Comparison of ENCODE assay signal across 10 mouse cellular contexts in the genomic region with DNA sequence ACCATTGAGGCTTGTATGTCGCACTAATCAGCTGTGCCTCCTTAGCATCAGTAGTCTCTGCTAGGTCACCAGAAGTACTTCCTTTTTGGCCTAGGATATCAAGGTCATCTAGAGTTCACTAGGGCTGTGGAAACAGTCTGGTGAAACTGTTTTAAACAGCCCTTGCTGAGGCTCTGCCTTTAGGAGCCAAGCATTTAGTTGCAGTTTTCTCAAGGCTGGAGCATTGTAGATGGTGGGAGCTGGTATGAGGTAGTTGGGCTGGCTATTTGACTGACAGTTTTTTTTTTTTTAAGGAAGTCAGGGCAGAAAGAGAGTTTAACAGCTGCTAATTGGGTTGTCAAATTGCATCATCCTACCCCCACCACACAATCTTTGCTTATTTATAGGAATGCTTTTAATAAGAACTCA. TPM values are rescaled to one million over a fixed set of nuclear protein-coding genes. Genes with fewer than 3 reads are reported as not detected.
DNase-seq lines count a peak whose midpoint lies in the region; ATAC-seq and TF ChIP-seq lines count a peak whose summit lies in the region.
"Had no signal": no experiment of that assay in that cellular context is flagged by ENCODE, and none has a peak within 500 bp of the region (broad histone marks: within the 10 kb centered on the region; RNA-seq: fewer than 3 reads in every experiment).

No protein-coding gene starts in this region.

- no peak overlapping the region for H3K4me2 ChIP-seq in heart, embryonic 11.5 days
- H3K4me2 ChIP-seq: embryonic facial prominence, embryonic 13.5 days had no signal

- H3K4me1 ChIP-seq in heart, adult 2 months (ENCODE audit: control insufficient read depth, insufficient read depth, low read length), result peaks cover 30% of the 10 kb centered on the region
- H3K4me1 ChIP-seq in heart, embryonic 11.5 days (ENCODE audit: control insufficient read depth, insufficient read depth, low read length), result peaks cover 33% of the 10 kb centered on the region

- peaks cover 59% of the 10 kb centered on the region for H3K36me3 ChIP-seq in heart, adult 2 months (ENCODE audit: control insufficient read depth, insufficient read depth, low read length)
- 0 out of 2 replicates have a peak, but pooled peaks cover 3% of the 10 kb centered on the region for H3K36me3 ChIP-seq in heart, embryonic 11.5 days (ENCODE audit: control insufficient read depth, insufficient read depth, low read length)
- H3K36me3 ChIP-seq: embryonic facial prominence, embryonic 13.5 days had no signal

- WGBS in heart, adult 2 months, result 5% methylated on average over 1 of the region's 1 CpGs
- WGBS in heart, embryonic 11.5 days (ENCODE audit: insufficient replicate concordance), result 29% methylated on average over 1 of the region's 1 CpGs

- no peak for TF ChIP-seq POLR2A in heart, adult 2 months (IDR thresholded peaks at IDR 0.05; ENCODE audit: insufficient read depth, low read depth, low read length)

- H3K4me3 ChIP-seq in heart, adult 2 months, result no peak overlapping the region
- no peak overlapping the region for H3K4me3 ChIP-seq in heart, embryonic 11.5 days (ENCODE audit: low read depth, low read length)
- H3K4me3 ChIP-seq: embryonic facial prominence, embryonic 13.5 days had no signal

- DNase-seq in heart, adult 2 months, result no peak
- peak; percentile 88 for DNase-seq in 416B (ENCODE audit: low read depth)
- no peak for DNase-seq in adrenal gland, postnatal 10 days
- DNase-seq in adrenal gland, adult 2 months, result no peak
- no peak for DNase-seq in layer of hippocampus, postnatal 10 days (ENCODE audit: low spot score in 2 of 2)
- DNase-seq: gastrocnemius, postnatal 25 days had no signal

- no peak for TF ChIP-seq CTCF in heart, adult 2 months (IDR thresholded peaks at IDR 0.05)

- 0 out of 2 replicates have a peak overlapping the region, but pooled peaks have one; percentile 30 for H3K9ac ChIP-seq in heart, adult 2 months (ENCODE audit: low read depth, low read length)
- no peak overlapping the region for H3K9ac ChIP-seq in heart, embryonic 11.5 days (ENCODE audit: low read depth, low read length)
- H3K9ac ChIP-seq: embryonic facial prominence, embryonic 13.5 days had no signal

- no peak for ATAC-seq in heart, embryonic 11.5 days (replicated peaks; ENCODE audit: insufficient number of reproducible peaks, low FRiP score, low TSS enrichment)
- peak; percentile 87 for ATAC-seq in activated CD4-positive, CD25-positive, alpha-beta regulatory T cell, adult 4 months
- peak; percentile 72 for ATAC-seq in inflammation-experienced regulatory T-cells, adult 6 months

- intact Hi-C loops in heart, adult 2 months (cut with DNase I), result no loop called here

- TF ChIP-seq EP300 in heart, adult 2 months (IDR thresholded peaks at IDR 0.05; ENCODE audit: insufficient read depth, low read depth, low read length), result no peak

- no peaks in the 10 kb centered on the region for H3K27me3 ChIP-seq in heart, adult 2 months (ENCODE audit: control insufficient read depth, insufficient read depth, low read length)
- H3K27me3 ChIP-seq in heart, embryonic 11.5 days (ENCODE audit: control insufficient read depth, insufficient read depth, low read length), result no peaks in the 10 kb centered on the region
- H3K27me3 ChIP-seq: embryonic facial prominence, embryonic 13.5 days had no signal

- peak overlapping the region; percentile 50 for H3K27ac ChIP-seq in heart, adult 2 months
- no peak overlapping the region for H3K27ac ChIP-seq in heart, embryonic 11.5 days (ENCODE audit: low read depth, low read length)
- H3K27ac ChIP-seq: embryonic facial prominence, embryonic 13.5 days had no signal

- H3K79me2 ChIP-seq in heart, adult 2 months (replicated peaks; ENCODE audit: control insufficient read depth, insufficient read depth, low read length), result peaks cover 13% of the 10 kb centered on the region

- H3K9me3 ChIP-seq in heart, embryonic 11.5 days (replicated peaks; ENCODE audit: control insufficient read depth, low read length), result no peaks in the 10 kb centered on the region
- H3K9me3 ChIP-seq: embryonic facial prominence, embryonic 13.5 days had no signal

RNA-seq across cellular contexts. Expression of a gene that starts 56.6 kb away (rescaled TPM):
- total RNA-seq in heart, adult 2 months (2021), result 10 to 100 TPM; 67.4 to 78.6 TPM
- 50.1 and 75.8 TPM in 2 replicates for polyA plus RNA-seq in heart, adult 2 months (2012; rRNA removed)
- polyA plus RNA-seq in heart, embryonic 11.5 days (2014; fragmentation: Nextera tagmentation; extraction: Ambion mirVana), result 17.7 and 20.4 TPM in 2 replicates
- 10 to 100 TPM; 21.8 to 29.4 TPM for polyA plus RNA-seq in activated CD4-positive, CD25-positive, alpha-beta regulatory T cell, adult 4 months (2017; shearing (Covaris generic))
- 10 to 100 TPM; 21.2 to 32.8 (median 26.7) TPM for polyA plus RNA-seq in inflammation-experienced regulatory T-cells, adult 6 months (2017; shearing (Covaris generic))
- 10 to 100 TPM; 41.7 to 42.1 TPM for total RNA-seq in adrenal gland, postnatal 10 days (2021)
- 10 to 100 TPM; 50.4 to 57.8 TPM for total RNA-seq in adrenal gland, adult 2 months (2021)
- polyA plus RNA-seq in adrenal gland, adult 2 months (2012; rRNA removed), result 61.5 and 62.6 TPM in 2 replicates
- total RNA-seq in layer of hippocampus, postnatal 10 days (2021), result 10 to 100 TPM; 36.3 to 36.5 TPM
